Mouse (Mus musculus) heart, adult 11 months (tissue): Measurements from ENCODE around the gene Cc2d1a.
A peak's percentile ranks its signal among the peaks of the same experiment; 100 is the strongest.

ENCODE experiments used
- DNase-seq: peaks from one replicate; pipeline ENCODE4 v3.0.0; 2022

Gene Cc2d1a

GRCm38 (mm10) chr8:84147769-84148530 lies at the start of gene Cc2d1a, which contains the start of gene 4930432K21Rik:
Cc2d1a (minus strand) TSS chr8:84147936.
4930432K21Rik (plus strand) TSS chr8:84148025.
- peak; percentile 99 for DNase-seq

- peak; percentile 100 for DNase-seq
These were observed 49.6 kb upstream of the Cc2d1a start for GRCm38 (mm10) chr8:84197141-84197921.

GRCm38 (mm10) chr8:84194224-84194743 lies 46.5 kb upstream of the Cc2d1a start:
- peak; percentile 88 for DNase-seq

DNA sequence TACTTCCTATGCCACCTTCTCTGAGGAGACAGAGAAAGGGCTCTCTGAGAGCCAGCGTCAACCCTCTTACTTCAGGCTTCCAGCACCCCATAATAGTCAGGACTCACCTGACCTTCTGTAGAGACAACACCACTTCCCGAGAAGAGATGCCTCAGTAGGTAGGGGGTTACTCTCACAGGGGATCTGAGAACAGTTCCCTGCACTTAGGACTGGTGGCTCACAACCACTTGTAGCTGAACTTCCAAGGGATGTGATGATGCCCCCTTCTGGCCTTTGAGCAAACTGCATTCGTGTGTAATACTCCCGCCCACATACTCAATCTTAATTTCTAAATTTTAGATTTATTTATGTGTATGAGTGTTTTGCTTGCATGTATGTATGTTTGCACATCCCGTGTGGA lies 45.8 kb upstream of the Cc2d1a start:
- no peak for DNase-seq

DNA sequence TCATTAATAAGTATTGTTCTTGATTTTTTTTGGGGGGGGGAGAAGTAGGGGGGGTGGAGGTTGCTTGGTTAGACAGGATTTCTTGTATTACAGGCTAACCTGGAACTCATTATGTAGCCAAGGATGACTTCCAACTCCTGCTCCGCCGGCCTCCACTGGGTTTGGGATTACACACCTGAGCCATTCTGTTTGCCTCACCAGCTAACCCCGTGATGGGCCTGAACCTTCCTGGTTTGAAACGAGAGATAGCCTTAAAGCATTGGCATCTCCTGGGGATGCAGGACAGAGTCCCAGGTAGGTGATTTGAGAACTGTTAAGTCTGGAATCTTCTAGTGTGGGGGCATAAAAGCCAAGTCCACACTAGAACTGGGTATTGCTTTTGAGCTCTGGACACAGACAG lies 45.4 kb upstream of the Cc2d1a start:
- peak; percentile 93 for DNase-seq

DNA sequence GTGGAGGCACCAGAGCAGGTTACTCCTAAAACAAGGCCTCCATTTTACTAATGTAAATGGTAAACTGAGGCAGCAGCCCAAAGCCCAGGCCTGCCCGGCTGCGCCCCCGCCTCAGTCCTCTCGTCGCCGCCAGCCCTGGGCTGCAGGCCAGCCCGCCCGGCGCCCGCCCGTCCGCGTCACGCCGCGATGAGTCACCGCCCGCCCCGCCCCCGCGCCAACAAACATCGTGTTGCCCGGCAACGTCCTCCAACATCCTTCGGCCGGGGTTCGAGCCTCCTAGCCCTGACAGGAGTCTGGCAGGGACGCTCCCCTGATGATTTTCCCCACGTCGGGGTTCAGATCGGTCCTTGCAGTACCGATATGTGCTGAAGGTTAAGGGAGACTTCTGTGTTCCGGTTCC lies 44.8 kb upstream of the Cc2d1a start:
- DNase-seq: peak; percentile 99

DNA sequence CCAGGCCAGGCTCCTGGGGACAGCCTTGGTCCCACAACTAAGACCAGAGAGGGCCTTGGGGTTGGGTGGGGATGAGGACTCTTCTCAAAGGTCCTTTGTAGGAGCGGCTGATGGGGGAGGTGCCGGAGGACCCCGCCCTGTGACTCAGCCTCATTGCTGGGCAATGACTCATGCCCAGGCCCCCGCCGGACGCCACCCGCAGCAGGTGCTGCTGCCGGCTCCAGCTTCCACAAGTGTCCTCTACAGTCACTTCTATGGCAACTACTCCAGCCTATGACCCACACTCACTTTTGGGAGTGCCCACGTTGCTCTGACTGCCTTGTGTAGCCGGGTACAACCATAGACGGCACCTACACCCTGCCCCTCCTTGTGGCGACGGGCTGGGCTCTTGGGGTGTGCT lies 44.3 kb upstream of the Cc2d1a start:
- peak; percentile 99 for DNase-seq

- DNase-seq: peak; percentile 84
These were observed 42.6 kb upstream of the Cc2d1a start for GRCm38 (mm10) chr8:84190191-84190867.

DNA sequence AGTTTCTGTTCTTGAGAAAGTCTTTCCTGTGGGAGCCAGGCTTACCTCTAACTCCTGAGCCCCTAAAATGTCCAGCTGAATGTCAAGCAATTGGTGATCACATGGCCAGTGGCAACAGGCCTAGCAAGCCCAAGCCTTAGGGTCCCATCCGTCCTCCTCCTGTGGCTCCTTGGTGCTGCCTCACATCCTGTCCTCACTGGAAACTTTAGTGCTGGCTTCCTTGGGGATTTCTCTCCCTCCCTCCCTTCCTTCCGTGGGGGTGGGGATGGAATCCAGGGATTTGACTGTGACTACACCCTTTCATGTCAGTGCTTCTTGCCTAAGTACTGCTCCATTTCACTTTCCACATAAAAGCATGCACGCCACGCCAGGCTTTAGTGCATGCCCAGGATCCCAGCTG lies 41.9 kb upstream of the Cc2d1a start:
- DNase-seq: peak; percentile 99

DNA sequence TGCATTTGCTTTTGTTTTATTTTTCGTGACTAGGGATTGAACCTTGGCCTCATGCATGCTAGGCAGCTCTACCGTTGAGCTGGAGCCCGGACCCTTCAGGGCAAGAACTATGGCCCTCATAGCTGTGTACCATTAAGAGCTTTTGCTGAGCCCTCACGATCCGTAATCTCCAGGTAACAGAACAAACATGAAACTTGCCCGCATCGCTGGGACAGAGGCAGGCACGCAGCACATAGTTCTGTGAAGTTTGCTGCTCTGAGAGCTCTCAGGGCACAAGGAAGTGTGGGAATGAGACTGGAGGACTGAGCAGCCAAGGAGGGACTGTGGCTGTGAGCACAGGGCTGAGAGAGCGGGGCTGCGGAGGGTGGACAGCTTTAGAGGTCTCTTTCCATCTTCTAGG lies 40.9 kb upstream of the Cc2d1a start:
- peak; percentile 87 for DNase-seq

GRCm38 (mm10) chr8:84187065-84187755 lies 39.5 kb upstream of the Cc2d1a start:
- DNase-seq: peak; percentile 96

DNA sequence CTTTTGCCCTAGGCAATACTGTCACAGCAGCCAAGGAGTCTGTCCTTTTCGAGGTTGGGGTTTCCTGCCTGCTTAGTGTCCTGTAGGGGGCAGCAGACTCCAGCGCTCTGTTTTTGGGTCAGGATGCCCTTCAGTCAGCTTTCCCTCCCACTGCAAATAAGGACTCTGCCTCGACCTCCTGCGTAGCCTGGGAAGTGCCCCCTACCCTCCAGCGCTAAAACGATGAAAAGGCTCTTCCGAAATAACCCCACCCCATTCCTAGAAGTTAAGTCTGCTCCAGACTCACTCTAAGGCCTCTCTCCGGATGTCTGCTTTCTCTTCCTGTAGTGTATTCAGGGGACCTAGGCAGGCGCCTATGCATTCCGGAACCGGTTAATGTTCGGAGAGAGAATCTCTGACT lies 38.8 kb upstream of the Cc2d1a start:
- DNase-seq: peak; percentile 98

DNA sequence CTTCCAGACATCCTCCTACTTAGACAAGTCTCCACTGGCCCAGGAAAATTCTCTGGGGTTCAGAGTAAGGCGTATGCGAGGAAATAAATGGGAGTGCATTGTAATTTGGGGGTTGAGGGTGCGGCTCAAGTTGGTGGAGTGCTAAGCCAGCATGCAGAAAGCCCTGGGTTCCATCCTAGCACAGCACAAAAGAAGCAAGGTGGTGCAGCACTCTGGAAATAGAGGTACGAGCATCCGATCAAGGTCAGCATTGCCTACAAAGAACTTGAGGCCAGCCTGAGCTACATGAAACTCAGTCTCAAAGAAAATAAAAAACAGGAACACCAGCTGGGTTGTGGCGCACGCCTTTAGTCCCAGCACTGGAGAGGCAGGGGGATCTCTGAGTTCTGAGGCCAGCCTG lies 37.4 kb upstream of the Cc2d1a start, which contains the start of gene Nanos3:
Gene Nanos3, minus strand, starts transcription at position 101 of the 400 bp plus-strand sequence.
- no peak for DNase-seq

DNA sequence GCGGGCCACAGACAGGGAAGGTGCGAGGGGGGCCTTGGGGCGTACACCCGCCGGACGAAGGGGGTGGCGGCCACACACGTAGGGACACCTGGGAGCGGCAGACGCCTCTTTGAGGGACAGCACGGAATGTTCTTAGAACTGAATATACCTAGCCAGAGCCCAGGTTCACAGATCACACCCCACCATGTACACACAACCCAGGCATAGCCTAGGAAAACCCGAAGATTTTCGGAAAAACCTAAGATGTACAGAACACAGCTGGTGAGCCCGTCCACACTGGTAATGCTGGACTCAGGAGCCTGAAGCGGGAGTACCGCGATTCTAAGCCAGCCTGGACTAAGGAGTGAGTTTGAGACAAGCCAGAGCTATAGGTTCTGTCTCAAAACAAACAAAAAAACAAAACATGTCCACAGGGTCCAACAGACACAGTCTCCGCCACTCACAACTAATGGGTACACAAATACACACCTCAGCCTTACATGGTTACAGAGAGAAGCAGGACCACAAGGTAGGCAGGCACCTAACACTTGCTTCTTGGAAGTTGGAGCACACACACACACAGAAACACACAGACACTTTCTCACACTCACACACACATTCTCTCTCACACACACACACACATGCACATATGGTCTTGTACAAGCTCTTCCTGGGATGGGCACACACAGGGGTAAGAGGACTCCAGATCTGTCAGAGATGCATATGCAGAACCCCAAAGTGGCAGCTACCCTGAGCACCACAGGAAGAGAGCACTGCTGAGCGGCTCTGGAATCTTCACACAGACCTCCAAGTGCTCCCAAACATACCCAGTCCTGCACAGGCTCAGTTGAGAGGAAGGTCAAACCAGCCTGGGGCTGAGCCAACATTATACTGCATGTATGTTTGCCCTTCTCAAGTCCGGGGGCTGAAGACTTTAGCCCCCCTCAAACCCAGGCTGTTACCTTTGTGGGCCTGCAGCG lies 36.6 kb upstream of the Cc2d1a start:
- no peak for DNase-seq

GRCm38 (mm10) chr8:84183261-84184084 lies 35.7 kb upstream of the Cc2d1a start:
- peak; percentile 95 for DNase-seq

- DNase-seq: no peak
These were observed 35.1 kb upstream of the Cc2d1a start for GRCm38 (mm10) chr8:84182833-84183232.

DNA sequence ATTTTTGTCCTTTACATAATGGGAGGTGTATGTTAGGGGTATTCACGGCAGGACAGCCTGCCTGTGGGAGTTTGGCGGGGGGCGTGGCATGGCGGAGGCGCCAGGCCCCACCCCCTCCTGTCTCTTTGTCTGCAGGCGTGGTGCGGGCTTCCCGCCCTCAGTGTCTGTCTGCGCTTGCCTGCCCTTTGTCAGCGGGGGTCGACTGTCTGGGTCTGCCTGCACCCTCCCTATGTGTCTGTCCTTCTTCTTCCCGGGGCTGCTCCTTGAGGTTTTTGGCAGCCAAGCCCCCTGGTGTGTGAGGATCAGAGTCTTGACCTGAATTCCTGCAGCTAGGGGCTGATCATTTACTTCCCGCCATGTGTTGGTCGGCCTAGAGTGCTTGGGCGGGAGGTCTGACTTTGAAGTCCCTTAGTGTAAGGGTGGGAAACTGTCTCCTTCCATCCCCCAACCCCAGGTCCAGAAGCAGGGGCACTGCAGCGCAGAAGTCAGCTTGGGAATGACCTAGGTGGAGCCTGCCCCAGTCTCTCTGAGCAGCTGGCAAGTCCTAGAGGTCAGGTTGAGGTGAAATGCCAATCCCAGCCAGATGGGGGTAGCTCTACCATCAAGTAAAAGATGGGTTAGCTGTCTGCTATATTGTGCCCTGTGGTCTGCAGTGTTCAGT lies 32.9 kb upstream of the Cc2d1a start:
- DNase-seq: peak; percentile 94

GRCm38 (mm10) chr8:84179946-84180345 lies 32.2 kb upstream of the Cc2d1a start:
- no peak for DNase-seq

GRCm38 (mm10) chr8:84178592-84178991 lies 30.9 kb upstream of the Cc2d1a start:
- DNase-seq: no peak

DNA sequence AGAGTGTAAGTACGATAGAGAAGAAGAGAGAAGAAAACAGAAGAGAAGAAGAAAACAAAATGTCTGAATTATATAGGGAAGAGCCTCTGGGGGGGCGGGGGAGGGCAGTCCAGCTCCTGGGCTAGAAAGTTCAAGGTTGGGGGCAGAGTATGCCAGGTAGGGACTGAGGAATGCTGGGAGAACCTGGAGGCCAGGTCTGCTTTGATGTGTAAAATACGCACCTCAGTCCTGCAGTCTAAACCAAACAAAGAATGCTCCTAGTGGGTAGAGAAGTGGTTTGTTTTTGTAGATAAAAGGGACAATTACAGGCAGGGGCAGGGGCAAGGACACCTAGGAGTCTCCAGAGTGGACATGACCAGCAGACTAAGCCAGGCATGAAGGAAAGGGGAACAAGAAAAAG lies 29.7 kb upstream of the Cc2d1a start:
- no peak for DNase-seq
